Mouse (Mus musculus): ENCODE data around the gene Brd1. TPM values are rescaled to one million over a fixed set of nuclear protein-coding genes. Genes with fewer than 3 reads are reported as not detected.

Gene Brd1
- polyA plus RNA-seq, 2 experiments, result 5.5 to 6.1 TPM

- Histone ChIP-seq H3K9ac (replicated peaks) (no peak overlapping the region), H3K27me3 (ENCODE audit: control insufficient read depth, insufficient read depth, low read length) (no peaks in the 10 kb centered on the region), H3K4me3 (ENCODE audit: insufficient read depth in 1 of 2, low read depth in 2 of 2, low read length in 2 of 2) (no peak overlapping the region), H3K9me3 (ENCODE audit: control insufficient read depth, low read length) (no peaks in the 10 kb centered on the region), H3K4me2 (ENCODE audit: low read depth) (no peak overlapping the region), H3K4me1 (replicated peaks; ENCODE audit: control insufficient read depth in 2 of 2, insufficient read depth in 2 of 2, low read length in 1 of 2) (no peaks in the 10 kb centered on the region), H3K36me3 (replicated peaks; ENCODE audit: control insufficient read depth, insufficient read depth, low read depth) (peaks cover 73% of the 10 kb centered on the region), H3K27ac (no peak overlapping the region)
- 87% methylated on average over 3 of the region's 3 CpGs for WGBS (ENCODE audit: insufficient replicate concordance)
- TF ChIP-seq CTCF (IDR thresholded peaks at IDR 0.05; ENCODE audit: low read depth) (no peak), EP300 (IDR thresholded peaks at IDR 0.05; ENCODE audit: low read depth) (no peak)
- ATAC-seq (ENCODE audit: insufficient read depth) (no peak), DNase-seq (ENCODE audit: low read depth in 3 of 3, low spot score in 3 of 3) (no peak)
Measured at GRCm38 (mm10) chr15:88702501-88702900, 31.5 kb downstream of the Brd1 start.

GRCm38 (mm10) chr15:88700759-88701158, 33.3 kb downstream of the Brd1 start:
- WGBS (ENCODE audit: insufficient replicate concordance), result 88% methylated on average over 18 of the region's 18 CpGs
- DNase-seq (ENCODE audit: low read depth in 3 of 3, low spot score in 3 of 3) (no peak), ATAC-seq (ENCODE audit: insufficient read depth) (no peak)
- no peak overlapping the region for H3K4me3 ChIP-seq (ENCODE audit: insufficient read depth in 1 of 2, low read depth in 2 of 2, low read length in 2 of 2)
- H3K9me3 ChIP-seq (ENCODE audit: control insufficient read depth, low read length), result no peaks in the 10 kb centered on the region
- H3K4me1 ChIP-seq (replicated peaks; ENCODE audit: control insufficient read depth in 2 of 2, insufficient read depth in 2 of 2, low read length in 1 of 2), result no peaks in the 10 kb centered on the region
- H3K27ac ChIP-seq, result no peak overlapping the region
- TF ChIP-seq CTCF (IDR thresholded peaks at IDR 0.05; ENCODE audit: low read depth) (no peak), EP300 (IDR thresholded peaks at IDR 0.05; ENCODE audit: low read depth) (no peak)
- H3K4me2 ChIP-seq (ENCODE audit: low read depth), result no peak overlapping the region
- peaks cover 70% of the 10 kb centered on the region for H3K36me3 ChIP-seq (replicated peaks; ENCODE audit: control insufficient read depth, insufficient read depth, low read depth)
- no peak overlapping the region for H3K9ac ChIP-seq (replicated peaks)
- no peaks in the 10 kb centered on the region for H3K27me3 ChIP-seq (ENCODE audit: control insufficient read depth, insufficient read depth, low read length)

- H3K9ac ChIP-seq (replicated peaks), result no peak overlapping the region
- TF ChIP-seq CTCF (IDR thresholded peaks at IDR 0.05; ENCODE audit: low read depth), result no peak
- TF ChIP-seq EP300 (IDR thresholded peaks at IDR 0.05; ENCODE audit: low read depth), result no peak
- no peak overlapping the region for H3K4me3 ChIP-seq (ENCODE audit: insufficient read depth in 1 of 2, low read depth in 2 of 2, low read length in 2 of 2)
- H3K27me3 ChIP-seq (ENCODE audit: control insufficient read depth, insufficient read depth, low read length), result no peaks in the 10 kb centered on the region
- H3K27ac ChIP-seq, result no peak overlapping the region
- H3K9me3 ChIP-seq (ENCODE audit: control insufficient read depth, low read length), result no peaks in the 10 kb centered on the region
- 75% methylated on average over 5 of the region's 5 CpGs for WGBS (ENCODE audit: insufficient replicate concordance)
- H3K4me2 ChIP-seq (ENCODE audit: low read depth), result no peak overlapping the region
- no peaks in the 10 kb centered on the region for H3K4me1 ChIP-seq (replicated peaks; ENCODE audit: control insufficient read depth in 2 of 2, insufficient read depth in 2 of 2, low read length in 1 of 2)
- DNase-seq (ENCODE audit: low read depth in 3 of 3, low spot score in 3 of 3) (no peak), ATAC-seq (ENCODE audit: insufficient read depth) (no peak)
- peaks cover 71% of the 10 kb centered on the region for H3K36me3 ChIP-seq (replicated peaks; ENCODE audit: control insufficient read depth, insufficient read depth, low read depth)
Measured at GRCm38 (mm10) chr15:88699508-88699907, 34.5 kb downstream of the Brd1 start.

- no peaks in the 10 kb centered on the region for H3K27me3 ChIP-seq (ENCODE audit: control insufficient read depth, insufficient read depth, low read length)
- ATAC-seq (ENCODE audit: insufficient read depth) (no peak), DNase-seq (ENCODE audit: low read depth in 3 of 3, low spot score in 3 of 3) (no peak)
- no peak overlapping the region for H3K9ac ChIP-seq (replicated peaks)
- no peak overlapping the region for H3K4me2 ChIP-seq (ENCODE audit: low read depth)
- H3K27ac ChIP-seq, result no peak overlapping the region
- TF ChIP-seq CTCF (IDR thresholded peaks at IDR 0.05; ENCODE audit: low read depth), result no peak
- no peak for TF ChIP-seq EP300 (IDR thresholded peaks at IDR 0.05; ENCODE audit: low read depth)
- no peaks in the 10 kb centered on the region for H3K4me1 ChIP-seq (replicated peaks; ENCODE audit: control insufficient read depth in 2 of 2, insufficient read depth in 2 of 2, low read length in 1 of 2)
- WGBS (ENCODE audit: insufficient replicate concordance), result 85% methylated on average over 5 of the region's 5 CpGs
- no peaks in the 10 kb centered on the region for H3K9me3 ChIP-seq (ENCODE audit: control insufficient read depth, low read length)
- H3K36me3 ChIP-seq (replicated peaks; ENCODE audit: control insufficient read depth, insufficient read depth, low read depth), result peaks cover 62% of the 10 kb centered on the region
- H3K4me3 ChIP-seq (ENCODE audit: insufficient read depth in 1 of 2, low read depth in 2 of 2, low read length in 2 of 2), result no peak overlapping the region
Measured at GRCm38 (mm10) chr15:88697586-88697985, 36.4 kb downstream of the Brd1 start.

- no peaks in the 10 kb centered on the region for H3K9me3 ChIP-seq (ENCODE audit: control insufficient read depth, low read length)
- no peak overlapping the region for H3K27ac ChIP-seq
- DNase-seq (ENCODE audit: low read depth in 3 of 3, low spot score in 3 of 3) (no peak), ATAC-seq (ENCODE audit: insufficient read depth) (no peak)
- H3K27me3 ChIP-seq (ENCODE audit: control insufficient read depth, insufficient read depth, low read length), result no peaks in the 10 kb centered on the region
- no peak overlapping the region for H3K9ac ChIP-seq (replicated peaks)
- peaks cover 55% of the 10 kb centered on the region for H3K36me3 ChIP-seq (replicated peaks; ENCODE audit: control insufficient read depth, insufficient read depth, low read depth)
- 87% methylated on average over 7 of the region's 7 CpGs for WGBS (ENCODE audit: insufficient replicate concordance)
- no peak overlapping the region for H3K4me2 ChIP-seq (ENCODE audit: low read depth)
- no peak overlapping the region for H3K4me3 ChIP-seq (ENCODE audit: insufficient read depth in 1 of 2, low read depth in 2 of 2, low read length in 2 of 2)
- H3K4me1 ChIP-seq (replicated peaks; ENCODE audit: control insufficient read depth in 2 of 2, insufficient read depth in 2 of 2, low read length in 1 of 2), result no peaks in the 10 kb centered on the region
- TF ChIP-seq EP300 (IDR thresholded peaks at IDR 0.05; ENCODE audit: low read depth) (no peak), CTCF (IDR thresholded peaks at IDR 0.05; ENCODE audit: low read depth) (no peak)
Measured at GRCm38 (mm10) chr15:88696055-88696454, 38.0 kb downstream of the Brd1 start.
